Mouse (Mus musculus): ENCODE measurements at regions not wholly inside any gene's neighbourhood (a gene's known extent, or its start where the extent isn't known, plus 50 kb on each side); places are given as distances from the start of the nearest gene placed in this dataset.

GRCm38 (mm10) chr11:63793732-63794503 is 128.2 kb downstream of the Hs3st3b1 start:
- TF ChIP-seq GATA1 (IDR thresholded peaks at IDR 0.05; ENCODE audit: borderline replicate concordance, low read length) (no peak), FLI1 (IDR thresholded peaks at IDR 0.05; ENCODE audit: low read length) (no peak)
